Mouse (Mus musculus): ENCODE data around the gene Clic1. TPM values are rescaled to one million over a fixed set of nuclear protein-coding genes. Genes with fewer than 3 reads are reported as not detected.

Clic1 gene
- polyA plus RNA-seq, 1 experiment = 133 TPM

- no peak for DNase-seq (ENCODE audit: low read depth)
These were observed 3.7 kb upstream of the Clic1 start for GRCm38 (mm10) chr17:35045807-35046680.

GRCm38 (mm10) chr17:35046681-35047455 lies 2.9 kb upstream of the Clic1 start, which contains the start of gene Msh5:
Msh5 (minus strand) TSS chr17:35046745.
- no peak for DNase-seq (ENCODE audit: low read depth)

- no peak for DNase-seq (ENCODE audit: low read depth)
These were observed 2.1 kb upstream of the Clic1 start for GRCm38 (mm10) chr17:35047688-35048087.

- DNase-seq (ENCODE audit: low read depth) = no peak
These were observed 1.4 kb upstream of the Clic1 start for GRCm38 (mm10) chr17:35048149-35048931.

GRCm38 (mm10) chr17:35048932-35049440 lies 780 bp upstream of the Clic1 start:
- DNase-seq (ENCODE audit: low read depth) = no peak

GRCm38 (mm10) chr17:35050126-35050750 lies 472 bp downstream of the Clic1 start:
- DNase-seq (ENCODE audit: low read depth) = no peak

- no peak for DNase-seq (ENCODE audit: low read depth)
These were observed 1.7 kb downstream of the Clic1 start for GRCm38 (mm10) chr17:35051156-35052086.

- no peak for DNase-seq (ENCODE audit: low read depth)
These were observed 2.6 kb downstream of the Clic1 start for GRCm38 (mm10) chr17:35052271-35052798.

GRCm38 (mm10) chr17:35055691-35056495 lies 6.1 kb downstream of the Clic1 start:
- no peak for DNase-seq (ENCODE audit: low read depth)

- DNase-seq (ENCODE audit: low read depth) = no peak
These were observed 7.3 kb downstream of the Clic1 start for GRCm38 (mm10) chr17:35057090-35057489.

GRCm38 (mm10) chr17:35058316-35058715 lies 8.6 kb downstream of the Clic1 start:
- DNase-seq (ENCODE audit: low read depth) = no peak

- no peak for DNase-seq (ENCODE audit: low read depth)
These were observed 9.4 kb downstream of the Clic1 start, which contains the start of gene Ddah2 for GRCm38 (mm10) chr17:35058911-35059892. Ddah2 (plus strand) TSS chr17:35059035.

GRCm38 (mm10) chr17:35060071-35060470 lies 10.3 kb downstream of the Clic1 start:
- no peak for DNase-seq (ENCODE audit: low read depth)

GRCm38 (mm10) chr17:35060737-35061297 lies 11.1 kb downstream of the Clic1 start:
- no peak for DNase-seq (ENCODE audit: low read depth)

- DNase-seq (ENCODE audit: low read depth) = no peak
These were observed 11.5 kb downstream of the Clic1 start for GRCm38 (mm10) chr17:35061299-35061698.

GRCm38 (mm10) chr17:35063466-35063865 lies 13.7 kb downstream of the Clic1 start:
- no peak for DNase-seq (ENCODE audit: low read depth)

- no peak for DNase-seq (ENCODE audit: low read depth)
These were observed 14.7 kb downstream of the Clic1 start for GRCm38 (mm10) chr17:35064378-35064877.

All from gonadal fat pad, adult 2 months (tissue).